Mouse (Mus musculus): Measurements from ENCODE around the gene Pik3r3.

GRCm38 (mm10) chr4:116222843-116223119 is 1.4 kb downstream of the Pik3r3 start:
- TF ChIP-seq CTCF (IDR thresholded peaks at IDR 0.05) = no peak
- no peak for TF ChIP-seq POLR2A (IDR thresholded peaks at IDR 0.05; ENCODE audit: insufficient read depth, low read depth, low read length)

All from heart, adult 2 months (tissue).